Mouse (Mus musculus): ENCODE data around the gene Arpc4. TPM values are rescaled to one million over a fixed set of nuclear protein-coding genes. Genes with fewer than 3 reads are reported as not detected.

Gene Arpc4
- polyA plus RNA-seq, 1 experiment: 503 TPM

- TF ChIP-seq CTCF (IDR thresholded peaks at IDR 0.05; ENCODE audit: low read depth, low read length): no peak
- no peak for TF ChIP-seq POLR2A (IDR thresholded peaks at IDR 0.05; ENCODE audit: borderline replicate concordance, low read depth, low read length)
These were observed 41.3 kb downstream of the Arpc4 start, which contains the start of gene Rpusd3 for GRCm38 (mm10) chr6:113419199-113419587. Gene Rpusd3 (minus strand): TSS chr6:113419340.

GRCm38 (mm10) chr6:113423000-113423399, 45.1 kb downstream of the Arpc4 start:
- peaks cover 5% of the 10 kb centered on the region; the same call in 1 of the 2 replicates for H3K4me1 ChIP-seq (ENCODE audit: control insufficient read depth, insufficient read depth, low read length)
- H3K27ac ChIP-seq (ENCODE audit: insufficient read depth, low read depth, low read length): no peak overlapping the region
- no peak overlapping the region for H3K4me3 ChIP-seq (ENCODE audit: insufficient read depth, low read length)
- no peak for TF ChIP-seq CTCF (IDR thresholded peaks at IDR 0.05; ENCODE audit: low read depth, low read length)
- TF ChIP-seq POLR2A (IDR thresholded peaks at IDR 0.05; ENCODE audit: borderline replicate concordance, low read depth, low read length): no peak

More at GRCm38 (mm10) chr6:113419199-113419587, 41.3 kb downstream of the Arpc4 start, which contains the start of gene Rpusd3:
- peak within 1 kb of the TSS; percentile 70 for H3K4me3 ChIP-seq (ENCODE audit: insufficient read depth, low read length)
- H3K4me1 ChIP-seq (ENCODE audit: control insufficient read depth, insufficient read depth, low read length): peaks cover 5% of the 10 kb centered on the region; the same call in 1 of the 2 replicates
- H3K27ac ChIP-seq (ENCODE audit: insufficient read depth, low read depth, low read length): no peak within 1 kb of the TSS

GRCm38 (mm10) chr6:113424187-113424586, 46.3 kb downstream of the Arpc4 start:
- TF ChIP-seq CTCF (IDR thresholded peaks at IDR 0.05; ENCODE audit: low read depth, low read length) (no peak), POLR2A (IDR thresholded peaks at IDR 0.05; ENCODE audit: borderline replicate concordance, low read depth, low read length) (no peak)
- Histone ChIP-seq H3K27ac (ENCODE audit: insufficient read depth, low read depth, low read length) (no peak overlapping the region), H3K4me3 (ENCODE audit: insufficient read depth, low read length) (no peak overlapping the region), H3K4me1 (ENCODE audit: control insufficient read depth, insufficient read depth, low read length) (0 out of 2 replicates have a peak, but pooled peaks cover 3% of the 10 kb centered on the region)

- H3K4me1 ChIP-seq (ENCODE audit: control insufficient read depth, insufficient read depth, low read length): no peaks in the 10 kb centered on the region
- no peak overlapping the region for H3K4me3 ChIP-seq (ENCODE audit: insufficient read depth, low read length)
- TF ChIP-seq CTCF (IDR thresholded peaks at IDR 0.05; ENCODE audit: low read depth, low read length) (no peak), POLR2A (IDR thresholded peaks at IDR 0.05; ENCODE audit: borderline replicate concordance, low read depth, low read length) (no peak)
- H3K27ac ChIP-seq (ENCODE audit: insufficient read depth, low read depth, low read length): no peak overlapping the region
These were observed 48.8 kb downstream of the Arpc4 start for GRCm38 (mm10) chr6:113426696-113427095.

GRCm38 (mm10) chr6:113427397-113427796, 49.5 kb downstream of the Arpc4 start:
- H3K27ac ChIP-seq (ENCODE audit: insufficient read depth, low read depth, low read length): no peak overlapping the region
- H3K4me3 ChIP-seq (ENCODE audit: insufficient read depth, low read length): no peak overlapping the region
- no peaks in the 10 kb centered on the region for H3K4me1 ChIP-seq (ENCODE audit: control insufficient read depth, insufficient read depth, low read length)
- TF ChIP-seq CTCF (IDR thresholded peaks at IDR 0.05; ENCODE audit: low read depth, low read length) (peak; percentile 35; the same call in 1 of the 2 replicates), POLR2A (IDR thresholded peaks at IDR 0.05; ENCODE audit: borderline replicate concordance, low read depth, low read length) (no peak)

- Histone ChIP-seq H3K4me1 (ENCODE audit: control insufficient read depth, insufficient read depth, low read length) (no peaks in the 10 kb centered on the region), H3K4me3 (ENCODE audit: insufficient read depth, low read length) (no peak overlapping the region), H3K27ac (ENCODE audit: insufficient read depth, low read depth, low read length) (no peak overlapping the region)
- TF ChIP-seq POLR2A (IDR thresholded peaks at IDR 0.05; ENCODE audit: borderline replicate concordance, low read depth, low read length) (no peak), CTCF (IDR thresholded peaks at IDR 0.05; ENCODE audit: low read depth, low read length) (no peak)
These were observed 50.1 kb downstream of the Arpc4 start for GRCm38 (mm10) chr6:113428006-113428405.

- Histone ChIP-seq H3K4me3 (ENCODE audit: insufficient read depth, low read length) (no peak overlapping the region), H3K4me1 (ENCODE audit: control insufficient read depth, insufficient read depth, low read length) (no peaks in the 10 kb centered on the region), H3K27ac (ENCODE audit: insufficient read depth, low read depth, low read length) (no peak overlapping the region)
- no peak for TF ChIP-seq POLR2A (IDR thresholded peaks at IDR 0.05; ENCODE audit: borderline replicate concordance, low read depth, low read length)
These were observed 52.0 kb downstream of the Arpc4 start for GRCm38 (mm10) chr6:113429965-113430364.

GRCm38 (mm10) chr6:113430846-113431245, 52.9 kb downstream of the Arpc4 start:
- TF ChIP-seq POLR2A (IDR thresholded peaks at IDR 0.05; ENCODE audit: borderline replicate concordance, low read depth, low read length) (no peak), CTCF (IDR thresholded peaks at IDR 0.05; ENCODE audit: low read depth, low read length) (no peak)
- H3K4me3 ChIP-seq (ENCODE audit: insufficient read depth, low read length): no peak overlapping the region
- 0 out of 2 replicates have a peak, but pooled peaks cover under 1% of the 10 kb centered on the region for H3K4me1 ChIP-seq (ENCODE audit: control insufficient read depth, insufficient read depth, low read length)
- no peak overlapping the region for H3K27ac ChIP-seq (ENCODE audit: insufficient read depth, low read depth, low read length)

GRCm38 (mm10) chr6:113431801-113432200, 53.9 kb downstream of the Arpc4 start:
- Histone ChIP-seq H3K4me3 (ENCODE audit: insufficient read depth, low read length) (no peak overlapping the region), H3K27ac (ENCODE audit: insufficient read depth, low read depth, low read length) (no peak overlapping the region), H3K4me1 (ENCODE audit: control insufficient read depth, insufficient read depth, low read length) (0 out of 2 replicates have a peak, but pooled peaks cover 2% of the 10 kb centered on the region)
- TF ChIP-seq POLR2A (IDR thresholded peaks at IDR 0.05; ENCODE audit: borderline replicate concordance, low read depth, low read length): no peak
- TF ChIP-seq CTCF (IDR thresholded peaks at IDR 0.05; ENCODE audit: low read depth, low read length): no peak

GRCm38 (mm10) chr6:113433661-113434060, 55.7 kb downstream of the Arpc4 start:
- Histone ChIP-seq H3K4me3 (ENCODE audit: insufficient read depth, low read length) (no peak overlapping the region), H3K4me1 (ENCODE audit: control insufficient read depth, insufficient read depth, low read length) (0 out of 2 replicates have a peak, but pooled peaks cover 2% of the 10 kb centered on the region), H3K27ac (ENCODE audit: insufficient read depth, low read depth, low read length) (no peak overlapping the region)
- TF ChIP-seq POLR2A (IDR thresholded peaks at IDR 0.05; ENCODE audit: borderline replicate concordance, low read depth, low read length) (no peak), CTCF (IDR thresholded peaks at IDR 0.05; ENCODE audit: low read depth, low read length) (no peak)
